Mouse (Mus musculus) intestine, postnatal 0 days (tissue): Measurements from ENCODE around the gene Minpp1. TPM values are rescaled to one million over a fixed set of nuclear protein-coding genes. Genes with fewer than 3 reads are reported as not detected.

Source experiments
- ATAC-seq: fragments of 200-750 bp; cut with Nextera tagmentation; 2 replicates; pipeline ENCODE4 v1.8.0; 2017; ENCODE audit warnings: mild to moderate bottlenecking, moderate TSS enrichment, moderate library complexity
- H3K27ac ChIP-seq: fragments of 300-500 bp; sonication (generic); 2 replicates; pipeline ENCODE4 v1.5.1; 2014; ENCODE audit warnings: mild to moderate bottlenecking, low read depth, low read length, moderate library complexity
- H3K27me3 ChIP-seq: fragments of 300-500 bp; sonication (generic); replicated peaks from 2 replicates; pipeline ENCODE4 v1.6.1; 2014; ENCODE audit warnings: low read length, mixed read lengths; ENCODE audit not compliant: control insufficient read depth, insufficient read depth
- H3K36me3 ChIP-seq: fragments of 300-500 bp; sonication (generic); 2 replicates; pipeline ENCODE4 v1.6.1; 2014; ENCODE audit warnings: mild to moderate bottlenecking, moderate library complexity; ENCODE audit not compliant: control insufficient read depth, insufficient read depth
- H3K4me1 ChIP-seq: fragments of 300-500 bp; sonication (generic); replicated peaks from 2 replicates; pipeline ENCODE4 v1.6.1; 2014; ENCODE audit warnings: antibody characterized with exemption, low read length, mixed read lengths; ENCODE audit not compliant: control insufficient read depth, insufficient read depth
- H3K4me2 ChIP-seq: fragments of 300-500 bp; sonication (generic); replicated peaks from 2 replicates; pipeline ENCODE4 v1.6.1; 2014; ENCODE audit warnings: low read depth, mild to moderate bottlenecking, moderate library complexity
- H3K4me3 ChIP-seq: fragments of 300-500 bp; sonication (generic); 2 replicates; pipeline ENCODE4 v1.5.1; 2014; ENCODE audit warnings: low read depth, low read length
- H3K9ac ChIP-seq: fragments of 300-500 bp; sonication (generic); 2 replicates; pipeline ENCODE4 v1.6.1; 2014; ENCODE audit warnings: mild to moderate bottlenecking, low read depth, low read length
- H3K9me3 ChIP-seq: fragments of 300-500 bp; sonication (generic); 2 replicates; pipeline ENCODE4 v1.6.1; 2016; ENCODE audit warnings: mixed run types; ENCODE audit not compliant: control insufficient read depth
- CTCF ChIP-seq: sonication (generic); IDR thresholded peaks from 2 replicates; pipeline ENCODE4 v1.5.1; 2016; ENCODE audit warnings: low read depth, mild to moderate bottlenecking, control low read depth, antibody characterized with exemption, moderate library complexity
- WGBS: fragments of 180-500 bp; shearing (Covaris S2); extraction: QIAGEN DNeasy Blood & Tissue Kit; methylation state at CpG from one replicate; pipeline ENCODE4 v1.1.7; 2014; 5-methylcytosine and 5-hydroxymethylcytosine counted together
- polyA plus RNA-seq: library from polyadenylated mRNA; unstranded; fragments of >200 nt; fragmentation: Nextera tagmentation; extraction: Ambion mirVana; gene quantifications from 2 replicates; pipeline ENCODE4 v1.2.1, GENCODE M21; 2015

Minpp1 gene
- polyA plus RNA-seq, 1 experiment from 2014 or later, result 62.3 TPM

DNA sequence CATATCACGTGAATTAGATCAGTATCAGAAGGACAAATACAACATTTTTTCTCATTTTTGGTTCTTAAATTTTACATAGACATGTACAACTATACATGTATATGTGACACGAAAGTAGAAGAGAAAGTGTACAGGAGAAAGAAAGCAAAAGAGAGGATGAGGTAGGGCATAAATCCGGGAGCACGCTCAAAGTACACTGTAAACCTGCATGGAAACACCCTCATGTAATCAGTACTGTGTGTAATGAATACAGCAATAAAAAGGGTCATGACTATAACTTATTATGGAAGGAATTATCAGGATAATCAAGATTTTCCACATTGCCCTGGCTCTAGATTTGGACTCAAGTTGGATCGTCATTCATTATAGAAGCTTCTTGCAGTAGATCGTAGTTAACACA is 22.5 kb upstream of the Minpp1 start:
- H3K9me3 ChIP-seq, result no peaks in the 10 kb centered on the region
- WGBS, result 59% methylated on average over 6 of the region's 6 CpGs
- peak; percentile 83 for ATAC-seq
- H3K27me3 ChIP-seq, result no peaks in the 10 kb centered on the region
- H3K4me2 ChIP-seq, result no peak overlapping the region
- no peak overlapping the region for H3K27ac ChIP-seq
- H3K4me3 ChIP-seq, result no peak overlapping the region
- no peak for TF ChIP-seq CTCF
- 0 out of 2 replicates have a peak, but pooled peaks cover 4% of the 10 kb centered on the region for H3K4me1 ChIP-seq
- H3K9ac ChIP-seq, result no peak overlapping the region
- no peaks in the 10 kb centered on the region for H3K36me3 ChIP-seq

DNA sequence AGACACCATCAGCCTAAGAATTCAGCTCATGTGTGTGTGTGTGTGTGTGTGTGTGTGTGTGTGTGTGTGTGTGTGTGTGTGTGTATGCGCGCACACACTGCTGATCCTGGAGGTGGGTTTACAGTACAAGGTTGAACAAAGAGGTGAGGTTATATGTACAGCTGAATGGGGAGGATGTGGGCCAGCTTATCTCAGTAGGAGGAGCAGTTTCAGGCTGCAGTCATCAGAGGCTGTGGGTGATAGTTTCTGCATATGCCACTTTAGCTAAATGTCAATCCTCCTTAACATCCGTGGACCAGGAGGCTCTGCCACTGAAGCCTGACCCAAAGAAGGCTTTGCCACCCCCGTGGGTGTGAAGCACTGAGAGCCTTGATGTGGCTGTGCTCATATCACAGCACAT is 20.3 kb upstream of the Minpp1 start:
- H3K27me3 ChIP-seq, result no peaks in the 10 kb centered on the region
- H3K9ac ChIP-seq, result no peak overlapping the region
- H3K27ac ChIP-seq, result no peak overlapping the region
- no peaks in the 10 kb centered on the region for H3K36me3 ChIP-seq
- H3K4me3 ChIP-seq, result no peak overlapping the region
- TF ChIP-seq CTCF, result no peak
- no peaks in the 10 kb centered on the region for H3K9me3 ChIP-seq
- no peak overlapping the region for H3K4me2 ChIP-seq
- 85% methylated on average over 4 of the region's 4 CpGs for whole genome bisulfite sequencing
- H3K4me1 ChIP-seq, result 0 out of 2 replicates have a peak, but pooled peaks cover 4% of the 10 kb centered on the region
- no peak for ATAC-seq

DNA sequence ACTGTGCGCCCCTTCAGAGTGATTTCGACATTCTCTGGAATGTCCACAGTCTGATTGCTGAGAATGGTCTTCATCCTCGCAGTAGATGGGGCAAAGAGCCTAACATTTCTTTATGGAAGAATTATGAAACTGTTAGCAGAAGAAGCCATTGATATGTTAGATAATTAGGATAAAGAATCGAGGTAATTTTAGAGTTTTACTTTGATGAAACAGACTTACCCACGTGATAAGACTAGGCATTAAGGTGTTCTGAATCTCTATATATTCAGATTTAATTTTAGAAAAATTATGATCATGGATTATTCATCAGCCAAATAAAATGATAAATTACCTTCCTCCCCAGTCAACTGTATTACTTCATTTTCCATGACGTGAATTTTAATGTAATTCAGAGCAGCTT is 19.1 kb upstream of the Minpp1 start, which contains the start of gene Rpl9-ps6:
TSS of gene Rpl9-ps6 (minus strand) at position 101 of the 400 bp plus-strand sequence.
- H3K4me3 ChIP-seq, result no peak within 1 kb of the TSS
- H3K4me1 ChIP-seq, result 0 out of 2 replicates have a peak, but pooled peaks cover 4% of the 10 kb centered on the region
- no peak within 1 kb of the TSS for H3K27ac ChIP-seq
- ATAC-seq, result no peak
- no peaks in the 10 kb centered on the region for H3K9me3 ChIP-seq
- H3K4me2 ChIP-seq, result no peak within 1 kb of the TSS
- TF ChIP-seq CTCF, result no peak
- H3K36me3 ChIP-seq, result no peaks in the 10 kb centered on the region
- WGBS, result 80% methylated on average over 5 of the region's 6 CpGs
- H3K9ac ChIP-seq, result no peak within 1 kb of the TSS
- H3K27me3 ChIP-seq, result no peaks in the 10 kb centered on the region

DNA sequence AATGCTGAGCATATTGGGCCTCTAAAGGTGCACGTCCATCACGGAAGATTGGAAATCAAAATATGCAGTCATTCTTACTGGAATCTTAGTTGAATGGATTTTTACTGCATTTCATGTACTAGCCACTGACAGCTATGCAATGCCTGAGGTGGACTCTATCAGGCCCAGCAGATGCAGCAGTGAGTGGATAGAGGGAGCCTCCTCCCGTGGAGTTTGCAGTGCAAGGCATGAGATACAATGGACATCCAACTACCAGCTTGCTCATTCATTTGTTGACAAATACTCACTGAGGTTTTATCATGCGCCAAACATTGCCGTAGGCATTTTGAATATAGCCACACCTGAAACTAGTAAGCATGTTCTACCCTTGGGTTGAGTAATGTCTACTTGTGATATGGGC is 18.2 kb upstream of the Minpp1 start:
- no peaks in the 10 kb centered on the region for H3K36me3 ChIP-seq
- 96% methylated on average over 5 of the region's 5 CpGs for WGBS
- no peaks in the 10 kb centered on the region for H3K9me3 ChIP-seq
- no peak for ATAC-seq
- TF ChIP-seq CTCF, result no peak
- H3K4me1 ChIP-seq, result 0 out of 2 replicates have a peak, but pooled peaks cover 4% of the 10 kb centered on the region
- H3K27ac ChIP-seq, result no peak overlapping the region
- no peak overlapping the region for H3K9ac ChIP-seq
- H3K27me3 ChIP-seq, result no peaks in the 10 kb centered on the region
- no peak overlapping the region for H3K4me3 ChIP-seq
- no peak overlapping the region for H3K4me2 ChIP-seq

DNA sequence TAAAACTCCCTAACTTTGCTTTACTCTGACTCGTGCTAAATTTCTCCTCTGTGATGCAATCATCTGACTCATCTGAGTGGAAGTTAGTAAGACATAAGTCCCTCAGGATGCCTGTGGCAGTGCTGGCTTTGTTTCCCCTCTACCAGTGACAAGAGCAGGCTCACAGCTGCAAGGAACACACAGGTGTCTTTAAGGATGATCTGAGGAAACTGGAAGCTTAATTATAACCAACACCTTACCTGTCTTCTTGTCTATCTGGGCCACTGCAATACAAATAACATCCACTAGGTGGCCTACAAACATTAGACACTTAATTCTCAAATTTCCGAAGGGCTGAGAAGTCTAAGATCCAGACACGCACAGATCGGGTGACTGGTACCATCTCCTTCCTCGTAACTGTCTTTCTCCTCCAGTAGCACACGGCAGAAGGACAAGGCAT is 15.5 kb upstream of the Minpp1 start:
- Histone ChIP-seq H3K9ac (no peak overlapping the region), H3K4me2 (no peak overlapping the region), H3K4me1 (no peaks in the 10 kb centered on the region), H3K36me3 (no peaks in the 10 kb centered on the region), H3K4me3 (no peak overlapping the region), H3K9me3 (no peaks in the 10 kb centered on the region), H3K27ac (no peak overlapping the region), H3K27me3 (no peaks in the 10 kb centered on the region)
- WGBS, result 17% methylated on average over 6 of the region's 6 CpGs
- TF ChIP-seq CTCF, result peak; percentile 86
- ATAC-seq, result no peak

DNA sequence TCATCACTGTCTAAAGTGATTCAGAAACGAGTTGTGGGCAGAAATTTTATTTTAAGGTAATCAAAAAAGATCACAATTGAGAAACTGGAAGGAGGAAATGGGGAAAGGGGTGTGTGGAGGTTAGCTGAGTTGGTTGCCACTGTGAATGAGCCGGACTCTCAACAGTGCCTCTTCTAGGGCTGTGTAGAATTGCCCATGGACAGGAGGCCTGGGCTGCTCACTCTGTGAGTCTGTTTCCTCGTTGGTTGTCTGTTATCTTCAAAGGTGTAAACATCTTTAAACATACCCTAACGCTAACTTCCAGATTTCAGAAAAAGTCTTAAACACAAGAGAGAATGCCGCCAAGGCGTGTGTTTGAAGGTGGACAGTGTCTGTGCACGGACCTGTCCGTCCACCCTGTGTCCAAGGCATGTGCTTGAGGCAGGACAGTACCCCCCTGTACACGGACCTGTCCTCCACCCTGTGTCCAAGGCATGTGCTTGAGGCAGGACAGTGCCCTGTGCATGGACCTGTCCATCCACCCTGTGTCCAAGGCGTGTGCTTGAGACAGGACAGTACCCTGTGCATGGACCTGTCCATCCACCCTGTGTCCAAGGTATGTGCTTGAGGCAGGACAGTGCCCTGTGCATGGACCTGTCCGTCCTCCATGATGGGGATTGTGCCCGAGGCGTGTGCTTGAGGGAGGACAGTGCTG is 14.9 kb upstream of the Minpp1 start:
- TF ChIP-seq CTCF, result no peak
- Histone ChIP-seq H3K4me3 (no peak overlapping the region), H3K4me1 (no peaks in the 10 kb centered on the region), H3K4me2 (no peak overlapping the region), H3K9ac (no peak overlapping the region), H3K36me3 (no peaks in the 10 kb centered on the region), H3K9me3 (no peaks in the 10 kb centered on the region), H3K27me3 (no peaks in the 10 kb centered on the region), H3K27ac (no peak overlapping the region)
- 76% methylated on average over 13 of the region's 13 CpGs for WGBS
- no peak for ATAC-seq
